Mouse (Mus musculus): ENCODE measurements around the gene Hrk. TPM values are rescaled to one million over a fixed set of nuclear protein-coding genes. Genes with fewer than 3 reads are reported as not detected.
A peak's percentile ranks its signal among the peaks of the same experiment; 100 is the strongest.

The Hrk gene
- polyA plus RNA-seq, 1 experiment from 2014 or later = 0.10 TPM

DNA sequence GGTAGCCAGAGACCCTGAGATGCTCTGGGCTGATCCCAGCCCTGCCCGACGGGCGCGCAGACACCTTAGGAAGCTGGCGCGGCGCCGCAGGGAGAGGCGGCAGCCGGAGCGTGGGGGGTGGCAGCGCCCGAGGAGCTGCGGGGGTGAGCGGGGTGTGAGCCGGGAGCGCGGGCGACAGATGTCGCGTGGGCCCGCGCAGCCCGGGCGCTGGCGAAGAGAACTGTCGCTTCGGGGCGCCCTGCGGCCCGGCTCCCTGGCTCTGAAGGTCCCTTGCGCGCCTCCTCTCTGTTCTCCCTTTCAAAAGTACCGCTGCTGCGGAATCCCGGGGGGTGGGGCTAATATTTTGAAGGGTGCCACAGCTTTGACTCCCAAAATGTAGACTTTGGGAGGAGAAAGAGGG, 7.2 kb downstream of the Hrk start:
- H3K4me2 ChIP-seq (ENCODE audit: low read depth, low read length) = peak overlapping the region; percentile 63
- under 1% methylated on average over 25 of the region's 36 CpGs for WGBS
- H3K27ac ChIP-seq (ENCODE audit: low read length) = no peak overlapping the region
- H3K27me3 ChIP-seq (ENCODE audit: control insufficient read depth, insufficient read depth, low read depth, low read length) = peaks cover 75% of the 10 kb centered on the region
- H3K4me1 ChIP-seq (replicated peaks; ENCODE audit: control insufficient read depth, insufficient read depth, low read length) = peaks cover 20% of the 10 kb centered on the region
- ATAC-seq (ENCODE audit: low read depth) = no peak
- H3K36me3 ChIP-seq (ENCODE audit: control insufficient read depth, insufficient read depth, low read length) = no peaks in the 10 kb centered on the region
- peaks cover 3% of the 10 kb centered on the region for H3K9me3 ChIP-seq (ENCODE audit: control insufficient read depth, low read length)
- H3K4me3 ChIP-seq (ENCODE audit: low read length) = peak overlapping the region; percentile 46
- H3K9ac ChIP-seq (ENCODE audit: low read length) = no peak overlapping the region

GRCm38 (mm10) chr5:118172078-118172723, 7.8 kb downstream of the Hrk start:
- under 1% methylated on average over 27 of the region's 27 CpGs for WGBS
- no peak overlapping the region for H3K27ac ChIP-seq (ENCODE audit: low read length)
- peaks cover 20% of the 10 kb centered on the region for H3K4me1 ChIP-seq (replicated peaks; ENCODE audit: control insufficient read depth, insufficient read depth, low read length)
- H3K9me3 ChIP-seq (ENCODE audit: control insufficient read depth, low read length) = peaks cover 3% of the 10 kb centered on the region
- no peaks in the 10 kb centered on the region for H3K36me3 ChIP-seq (ENCODE audit: control insufficient read depth, insufficient read depth, low read length)
- H3K4me2 ChIP-seq (ENCODE audit: low read depth, low read length) = peak overlapping the region; percentile 63
- peak overlapping the region; percentile 13; the same call in 1 of the 2 replicates for H3K9ac ChIP-seq (ENCODE audit: low read length)
- ATAC-seq (ENCODE audit: low read depth) = no peak
- H3K27me3 ChIP-seq (ENCODE audit: control insufficient read depth, insufficient read depth, low read depth, low read length) = peaks cover 74% of the 10 kb centered on the region
- peak overlapping the region; percentile 46 for H3K4me3 ChIP-seq (ENCODE audit: low read length)

DNA sequence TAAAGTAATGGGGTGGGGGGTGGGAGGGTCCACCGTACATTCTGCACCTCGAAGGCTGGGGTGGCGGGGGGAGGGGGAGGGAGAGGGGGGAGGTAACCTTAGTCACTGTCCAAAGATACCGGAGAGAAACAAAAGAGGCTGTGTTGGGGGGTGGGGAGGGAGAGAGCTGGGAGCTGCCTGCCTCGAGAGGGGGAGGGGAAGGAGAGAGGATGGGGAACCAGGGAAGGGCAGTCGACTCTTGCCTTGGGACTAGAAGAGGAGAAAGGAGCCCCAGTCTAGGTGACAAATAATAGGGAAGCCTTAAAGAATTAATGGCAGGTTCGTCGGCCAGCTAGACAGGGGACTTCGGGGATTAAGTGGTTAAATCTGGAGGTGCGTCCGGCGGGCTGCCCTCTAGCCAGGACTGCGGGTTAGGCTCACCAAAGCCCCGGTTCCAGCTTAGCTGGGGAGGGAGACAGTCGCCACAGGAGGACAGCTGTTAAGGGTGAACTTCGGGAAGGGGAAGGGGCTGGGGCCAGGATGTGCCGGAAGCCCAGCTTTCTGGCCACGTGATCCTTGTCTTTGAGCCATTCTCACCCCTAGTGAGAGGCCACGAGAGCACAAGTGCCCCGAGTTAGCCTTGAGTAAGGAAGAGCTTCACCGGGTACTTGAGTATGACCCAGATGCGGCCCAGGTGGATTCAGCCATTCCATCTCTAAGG, 10.0 kb downstream of the Hrk start:
- Histone ChIP-seq H3K36me3 (ENCODE audit: control insufficient read depth, insufficient read depth, low read length) (no peaks in the 10 kb centered on the region), H3K4me3 (ENCODE audit: low read length) (no peak overlapping the region), H3K9me3 (ENCODE audit: control insufficient read depth, low read length) (peaks cover 3% of the 10 kb centered on the region), H3K4me2 (ENCODE audit: low read depth, low read length) (peak overlapping the region; percentile 15; the same call in 1 of the 2 replicates), H3K9ac (ENCODE audit: low read length) (no peak overlapping the region), H3K27ac (ENCODE audit: low read length) (no peak overlapping the region), H3K4me1 (replicated peaks; ENCODE audit: control insufficient read depth, insufficient read depth, low read length) (peaks cover 15% of the 10 kb centered on the region), H3K27me3 (ENCODE audit: control insufficient read depth, insufficient read depth, low read depth, low read length) (peaks cover 53% of the 10 kb centered on the region)
- no peak for ATAC-seq (ENCODE audit: low read depth)
- WGBS = under 1% methylated on average over 21 of the region's 22 CpGs

- Histone ChIP-seq H3K27me3 (ENCODE audit: control insufficient read depth, insufficient read depth, low read depth, low read length) (peaks cover 46% of the 10 kb centered on the region), H3K4me2 (ENCODE audit: low read depth, low read length) (no peak overlapping the region), H3K4me1 (replicated peaks; ENCODE audit: control insufficient read depth, insufficient read depth, low read length) (peaks cover 11% of the 10 kb centered on the region), H3K4me3 (ENCODE audit: low read length) (no peak overlapping the region), H3K27ac (ENCODE audit: low read length) (no peak overlapping the region), H3K36me3 (ENCODE audit: control insufficient read depth, insufficient read depth, low read length) (no peaks in the 10 kb centered on the region), H3K9me3 (ENCODE audit: control insufficient read depth, low read length) (peaks cover 3% of the 10 kb centered on the region), H3K9ac (ENCODE audit: low read length) (no peak overlapping the region)
- 36% methylated on average over 2 of the region's 2 CpGs for WGBS
- ATAC-seq (ENCODE audit: low read depth) = no peak
Measured at GRCm38 (mm10) chr5:118175137-118175536, 10.7 kb downstream of the Hrk start.

DNA sequence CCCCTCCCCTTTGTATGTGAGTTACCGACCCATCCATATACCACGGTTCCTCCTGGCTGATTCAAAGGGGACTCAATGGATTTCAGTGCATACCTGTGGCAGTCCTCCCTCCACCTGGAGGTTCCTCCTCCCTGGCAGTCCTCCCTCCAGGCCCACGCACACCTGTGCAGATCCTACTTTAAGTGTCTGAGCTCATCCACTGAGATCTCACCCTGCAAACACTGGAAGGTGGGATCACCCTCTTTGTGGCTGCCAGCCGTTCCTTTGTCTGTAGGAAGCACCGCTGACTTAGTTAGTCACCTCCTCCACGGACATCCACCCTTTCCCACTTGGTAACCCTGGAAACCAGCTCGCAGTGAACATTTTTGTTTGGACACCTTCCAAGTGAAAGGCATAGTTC, 13.2 kb downstream of the Hrk start:
- no peak overlapping the region for H3K4me3 ChIP-seq (ENCODE audit: low read length)
- H3K27ac ChIP-seq (ENCODE audit: low read length) = no peak overlapping the region
- H3K4me2 ChIP-seq (ENCODE audit: low read depth, low read length) = no peak overlapping the region
- no peak for ATAC-seq (ENCODE audit: low read depth)
- no peaks in the 10 kb centered on the region for H3K4me1 ChIP-seq (replicated peaks; ENCODE audit: control insufficient read depth, insufficient read depth, low read length)
- 55% methylated on average over 7 of the region's 7 CpGs for WGBS
- no peaks in the 10 kb centered on the region for H3K36me3 ChIP-seq (ENCODE audit: control insufficient read depth, insufficient read depth, low read length)
- peaks cover 3% of the 10 kb centered on the region for H3K9me3 ChIP-seq (ENCODE audit: control insufficient read depth, low read length)
- H3K27me3 ChIP-seq (ENCODE audit: control insufficient read depth, insufficient read depth, low read depth, low read length) = peaks cover 22% of the 10 kb centered on the region
- H3K9ac ChIP-seq (ENCODE audit: low read length) = no peak overlapping the region

- WGBS = 81% methylated on average over 9 of the region's 9 CpGs
- H3K27me3 ChIP-seq (ENCODE audit: control insufficient read depth, insufficient read depth, low read depth, low read length) = peaks cover 12% of the 10 kb centered on the region
- no peak overlapping the region for H3K4me2 ChIP-seq (ENCODE audit: low read depth, low read length)
- no peaks in the 10 kb centered on the region for H3K9me3 ChIP-seq (ENCODE audit: control insufficient read depth, low read length)
- no peaks in the 10 kb centered on the region for H3K4me1 ChIP-seq (replicated peaks; ENCODE audit: control insufficient read depth, insufficient read depth, low read length)
- ATAC-seq (ENCODE audit: low read depth) = no peak
- H3K9ac ChIP-seq (ENCODE audit: low read length) = no peak overlapping the region
- no peak overlapping the region for H3K4me3 ChIP-seq (ENCODE audit: low read length)
- no peaks in the 10 kb centered on the region for H3K36me3 ChIP-seq (ENCODE audit: control insufficient read depth, insufficient read depth, low read length)
- no peak overlapping the region for H3K27ac ChIP-seq (ENCODE audit: low read length)
Measured at GRCm38 (mm10) chr5:118186903-118187633, 22.6 kb downstream of the Hrk start.

- Histone ChIP-seq H3K27me3 (ENCODE audit: control insufficient read depth, insufficient read depth, low read depth, low read length) (peaks cover 12% of the 10 kb centered on the region), H3K9ac (ENCODE audit: low read length) (no peak overlapping the region), H3K9me3 (ENCODE audit: control insufficient read depth, low read length) (no peaks in the 10 kb centered on the region), H3K36me3 (ENCODE audit: control insufficient read depth, insufficient read depth, low read length) (no peaks in the 10 kb centered on the region), H3K4me1 (replicated peaks; ENCODE audit: control insufficient read depth, insufficient read depth, low read length) (no peaks in the 10 kb centered on the region), H3K4me2 (ENCODE audit: low read depth, low read length) (no peak overlapping the region), H3K27ac (ENCODE audit: low read length) (no peak overlapping the region), H3K4me3 (ENCODE audit: low read length) (no peak overlapping the region)
- no peak for ATAC-seq (ENCODE audit: low read depth)
- WGBS = 50% methylated on average over 6 of the region's 6 CpGs
Measured at GRCm38 (mm10) chr5:118188356-118188755, 23.9 kb downstream of the Hrk start.

DNA sequence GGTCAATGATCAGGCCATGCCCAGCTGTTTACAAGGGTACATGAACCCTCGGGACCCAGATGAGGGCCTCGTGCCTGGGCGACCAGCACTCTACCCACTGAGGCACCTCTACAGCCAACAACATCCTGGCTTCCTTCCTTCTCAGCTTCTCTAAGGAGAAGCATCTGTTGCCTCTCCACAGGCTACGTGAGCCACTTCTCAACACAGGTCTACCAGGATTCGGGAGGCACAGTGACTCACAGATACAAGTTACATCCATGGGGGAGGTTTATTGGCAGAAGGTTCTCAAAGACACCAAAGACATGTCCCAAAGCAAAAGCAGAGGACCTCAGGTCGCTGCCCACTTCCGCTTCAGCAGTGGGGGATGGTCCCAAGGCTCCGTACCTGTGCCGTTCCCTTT, 26.0 kb downstream of the Hrk start:
- no peaks in the 10 kb centered on the region for H3K4me1 ChIP-seq (replicated peaks; ENCODE audit: control insufficient read depth, insufficient read depth, low read length)
- ATAC-seq (ENCODE audit: low read depth) = no peak
- 74% methylated on average over 9 of the region's 9 CpGs for WGBS

GRCm38 (mm10) chr5:118192221-118192620, 27.8 kb downstream of the Hrk start:
- no peak overlapping the region for H3K27ac ChIP-seq (ENCODE audit: low read length)
- no peak for ATAC-seq (ENCODE audit: low read depth)
- H3K9ac ChIP-seq (ENCODE audit: low read length) = no peak overlapping the region
- no peaks in the 10 kb centered on the region for H3K9me3 ChIP-seq (ENCODE audit: control insufficient read depth, low read length)
- H3K4me2 ChIP-seq (ENCODE audit: low read depth, low read length) = no peak overlapping the region
- H3K27me3 ChIP-seq (ENCODE audit: control insufficient read depth, insufficient read depth, low read depth, low read length) = peaks cover 12% of the 10 kb centered on the region
- no peaks in the 10 kb centered on the region for H3K36me3 ChIP-seq (ENCODE audit: control insufficient read depth, insufficient read depth, low read length)
- WGBS = 30% methylated on average over 18 of the region's 18 CpGs
- H3K4me3 ChIP-seq (ENCODE audit: low read length) = no peak overlapping the region
- H3K4me1 ChIP-seq (replicated peaks; ENCODE audit: control insufficient read depth, insufficient read depth, low read length) = no peaks in the 10 kb centered on the region

More for the DNA sequence above, 26.0 kb downstream of the Hrk start:
- H3K9me3 ChIP-seq (ENCODE audit: control insufficient read depth, low read length) = no peaks in the 10 kb centered on the region
- peaks cover 12% of the 10 kb centered on the region for H3K27me3 ChIP-seq (ENCODE audit: control insufficient read depth, insufficient read depth, low read depth, low read length)
- H3K36me3 ChIP-seq (ENCODE audit: control insufficient read depth, insufficient read depth, low read length) = no peaks in the 10 kb centered on the region
- no peak overlapping the region for H3K9ac ChIP-seq (ENCODE audit: low read length)
- no peak overlapping the region for H3K4me2 ChIP-seq (ENCODE audit: low read depth, low read length)
- H3K4me3 ChIP-seq (ENCODE audit: low read length) = no peak overlapping the region
- no peak overlapping the region for H3K27ac ChIP-seq (ENCODE audit: low read length)

Measured in lung, embryonic 16.5 days (tissue).